Mouse (Mus musculus): ENCODE results near the gene Dpyd. TPM values are rescaled to one million over a fixed set of nuclear protein-coding genes. Genes with fewer than 3 reads are reported as not detected.

Gene Dpyd
- polyA plus RNA-seq, 1 experiment from 2014 or later, result 5.3 TPM

- no peak for DNase-seq (ENCODE audit: low spot score)
- Histone ChIP-seq H3K27me3 (ENCODE audit: insufficient read depth, poor library complexity, severe bottlenecking) (no peaks in the 10 kb centered on the region), H3K27ac (no peak overlapping the region), H3K4me3 (no peak overlapping the region), H3K9me3 (no peaks in the 10 kb centered on the region), H3K36me3 (no peaks in the 10 kb centered on the region), H3K4me1 (replicated peaks) (no peaks in the 10 kb centered on the region)
- WGBS, result 84% methylated on average over 2 of the region's 2 CpGs
These were observed 191.7 kb downstream of the Dpyd start for GRCm38 (mm10) chr3:118753623-118754022.

- Histone ChIP-seq H3K27me3 (ENCODE audit: insufficient read depth, poor library complexity, severe bottlenecking) (no peaks in the 10 kb centered on the region), H3K27ac (no peak overlapping the region), H3K4me3 (no peak overlapping the region), H3K4me1 (replicated peaks) (no peaks in the 10 kb centered on the region), H3K9me3 (no peaks in the 10 kb centered on the region), H3K36me3 (no peaks in the 10 kb centered on the region)
- 84% methylated on average over 1 of the region's 1 CpGs for WGBS
- DNase-seq (ENCODE audit: low spot score), result no peak
These were observed 194.2 kb downstream of the Dpyd start for GRCm38 (mm10) chr3:118756099-118756498.

GRCm38 (mm10) chr3:118812885-118813284 lies 251.0 kb downstream of the Dpyd start:
- no peak overlapping the region for H3K4me3 ChIP-seq
- WGBS, result 81% methylated on average over 1 of the region's 1 CpGs
- H3K4me1 ChIP-seq (replicated peaks), result no peaks in the 10 kb centered on the region
- no peaks in the 10 kb centered on the region for H3K27me3 ChIP-seq (ENCODE audit: insufficient read depth, poor library complexity, severe bottlenecking)
- H3K36me3 ChIP-seq, result no peaks in the 10 kb centered on the region
- no peaks in the 10 kb centered on the region for H3K9me3 ChIP-seq
- no peak overlapping the region for H3K27ac ChIP-seq
- DNase-seq (ENCODE audit: low spot score), result no peak

GRCm38 (mm10) chr3:118850613-118851527 lies 288.9 kb downstream of the Dpyd start:
- Histone ChIP-seq H3K9me3 (no peaks in the 10 kb centered on the region), H3K27ac (0 out of 2 replicates have a peak overlapping the region, but pooled peaks have one; percentile 8), H3K4me1 (replicated peaks) (peaks cover 9% of the 10 kb centered on the region), H3K36me3 (no peaks in the 10 kb centered on the region), H3K4me3 (no peak overlapping the region), H3K27me3 (ENCODE audit: insufficient read depth, poor library complexity, severe bottlenecking) (no peaks in the 10 kb centered on the region)
- WGBS, result 23% methylated on average over 4 of the region's 4 CpGs
- no peak for DNase-seq (ENCODE audit: low spot score)

- H3K4me1 ChIP-seq (replicated peaks), result peaks cover 9% of the 10 kb centered on the region
- H3K9me3 ChIP-seq, result no peaks in the 10 kb centered on the region
- no peaks in the 10 kb centered on the region for H3K36me3 ChIP-seq
- H3K27ac ChIP-seq, result no peak overlapping the region
- H3K4me3 ChIP-seq, result no peak overlapping the region
- no peaks in the 10 kb centered on the region for H3K27me3 ChIP-seq (ENCODE audit: insufficient read depth, poor library complexity, severe bottlenecking)
- 90% methylated on average over 5 of the region's 5 CpGs for WGBS
- DNase-seq (ENCODE audit: low spot score), result no peak
These were observed 290.8 kb downstream of the Dpyd start for GRCm38 (mm10) chr3:118852711-118853110.

GRCm38 (mm10) chr3:118855411-118855810 lies 293.5 kb downstream of the Dpyd start:
- Histone ChIP-seq H3K36me3 (no peaks in the 10 kb centered on the region), H3K4me3 (no peak overlapping the region), H3K4me1 (replicated peaks) (peaks cover 9% of the 10 kb centered on the region), H3K27ac (no peak overlapping the region), H3K9me3 (no peaks in the 10 kb centered on the region), H3K27me3 (ENCODE audit: insufficient read depth, poor library complexity, severe bottlenecking) (no peaks in the 10 kb centered on the region)
- no peak for DNase-seq (ENCODE audit: low spot score)
- WGBS, result 89% methylated on average over 7 of the region's 7 CpGs

GRCm38 (mm10) chr3:118869113-118870107 lies 307.5 kb downstream of the Dpyd start:
- H3K9me3 ChIP-seq, result no peaks in the 10 kb centered on the region
- WGBS, result 86% methylated on average over 10 of the region's 10 CpGs

GRCm38 (mm10) chr3:118875871-118876270 lies 313.9 kb downstream of the Dpyd start:
- H3K27ac ChIP-seq, result no peak overlapping the region
- H3K27me3 ChIP-seq (ENCODE audit: insufficient read depth, poor library complexity, severe bottlenecking), result no peaks in the 10 kb centered on the region
- H3K9me3 ChIP-seq, result no peaks in the 10 kb centered on the region
- DNase-seq (ENCODE audit: low spot score), result no peak
- H3K4me1 ChIP-seq (replicated peaks), result no peaks in the 10 kb centered on the region
- 89% methylated on average over 2 of the region's 2 CpGs for WGBS
- no peak overlapping the region for H3K4me3 ChIP-seq
- no peaks in the 10 kb centered on the region for H3K36me3 ChIP-seq

More at GRCm38 (mm10) chr3:118869113-118870107, 307.5 kb downstream of the Dpyd start:
- H3K36me3 ChIP-seq, result no peaks in the 10 kb centered on the region
- no peaks in the 10 kb centered on the region for H3K27me3 ChIP-seq (ENCODE audit: insufficient read depth, poor library complexity, severe bottlenecking)
- H3K4me3 ChIP-seq, result no peak overlapping the region
- no peak for DNase-seq (ENCODE audit: low spot score)
- no peak overlapping the region for H3K27ac ChIP-seq
- H3K4me1 ChIP-seq (replicated peaks), result no peaks in the 10 kb centered on the region

GRCm38 (mm10) chr3:118899036-118899435 lies 337.1 kb downstream of the Dpyd start:
- DNase-seq (ENCODE audit: low spot score), result no peak
- Histone ChIP-seq H3K27ac (no peak overlapping the region), H3K4me1 (replicated peaks) (no peaks in the 10 kb centered on the region), H3K36me3 (no peaks in the 10 kb centered on the region), H3K9me3 (no peaks in the 10 kb centered on the region), H3K27me3 (ENCODE audit: insufficient read depth, poor library complexity, severe bottlenecking) (no peaks in the 10 kb centered on the region), H3K4me3 (no peak overlapping the region)
- 87% methylated on average over 11 of the region's 11 CpGs for WGBS

- 91% methylated on average over 2 of the region's 2 CpGs for WGBS
- no peak for DNase-seq (ENCODE audit: low spot score)
- no peaks in the 10 kb centered on the region for H3K4me1 ChIP-seq (replicated peaks)
- H3K4me3 ChIP-seq, result no peak overlapping the region
- H3K36me3 ChIP-seq, result no peaks in the 10 kb centered on the region
- H3K9me3 ChIP-seq, result no peaks in the 10 kb centered on the region
- no peak overlapping the region for H3K27ac ChIP-seq
- H3K27me3 ChIP-seq (ENCODE audit: insufficient read depth, poor library complexity, severe bottlenecking), result no peaks in the 10 kb centered on the region
These were observed 429.4 kb downstream of the Dpyd start for GRCm38 (mm10) chr3:118991312-118991711.

GRCm38 (mm10) chr3:118991793-118992192 lies 429.9 kb downstream of the Dpyd start:
- Histone ChIP-seq H3K36me3 (no peaks in the 10 kb centered on the region), H3K4me1 (replicated peaks) (no peaks in the 10 kb centered on the region), H3K27ac (no peak overlapping the region), H3K9me3 (no peaks in the 10 kb centered on the region), H3K27me3 (ENCODE audit: insufficient read depth, poor library complexity, severe bottlenecking) (no peaks in the 10 kb centered on the region), H3K4me3 (no peak overlapping the region)
- 85% methylated on average over 4 of the region's 4 CpGs for WGBS
- no peak for DNase-seq (ENCODE audit: low spot score)

- H3K9me3 ChIP-seq, result no peaks in the 10 kb centered on the region
- H3K27me3 ChIP-seq (ENCODE audit: insufficient read depth, poor library complexity, severe bottlenecking), result no peaks in the 10 kb centered on the region
- H3K36me3 ChIP-seq, result no peaks in the 10 kb centered on the region
- H3K4me3 ChIP-seq, result no peak overlapping the region
- WGBS, result 85% methylated on average over 7 of the region's 7 CpGs
- no peak overlapping the region for H3K27ac ChIP-seq
- no peaks in the 10 kb centered on the region for H3K4me1 ChIP-seq (replicated peaks)
- DNase-seq (ENCODE audit: low spot score), result no peak
These were observed 459.3 kb downstream of the Dpyd start for GRCm38 (mm10) chr3:119021255-119021654.

GRCm38 (mm10) chr3:119042611-119043010 lies 480.7 kb downstream of the Dpyd start:
- H3K4me3 ChIP-seq, result no peak overlapping the region
- H3K36me3 ChIP-seq, result no peaks in the 10 kb centered on the region
- no peak overlapping the region for H3K27ac ChIP-seq
- H3K4me1 ChIP-seq (replicated peaks), result no peaks in the 10 kb centered on the region
- no peaks in the 10 kb centered on the region for H3K27me3 ChIP-seq (ENCODE audit: insufficient read depth, poor library complexity, severe bottlenecking)
- DNase-seq (ENCODE audit: low spot score), result no peak
- WGBS, result 71% methylated on average over 1 of the region's 1 CpGs
- H3K9me3 ChIP-seq, result no peaks in the 10 kb centered on the region
